Mouse (Mus musculus) forebrain, embryonic 11.5 days (tissue): ENCODE results near the gene Il34. TPM values are rescaled to one million over a fixed set of nuclear protein-coding genes. Genes with fewer than 3 reads are reported as not detected.

Experiments used
- ATAC-seq: fragments of 200-750 bp; cut with Nextera tagmentation; replicated peaks from 2 replicates; pipeline ENCODE4 v1.8.0; 2017; ENCODE audit warnings: moderate TSS enrichment; ENCODE audit not compliant: low FRiP score
- DNase-seq: peaks from one replicate; pipeline ENCODE4 v3.0.0-alpha.2; 2017; ENCODE audit warnings: low spot score
- H3K27ac ChIP-seq: fragments of 300-500 bp; sonication (generic); 2 replicates; pipeline ENCODE4 v1.5.1; 2014; ENCODE audit warnings: low read depth, low read length
- H3K27me3 ChIP-seq: fragments of 300-500 bp; sonication (generic); 2 replicates; pipeline ENCODE4 v1.6.1; 2014; ENCODE audit warnings: mild to moderate bottlenecking, low read length, mixed read lengths; ENCODE audit not compliant: control insufficient read depth, insufficient read depth
- H3K36me3 ChIP-seq: fragments of 300-500 bp; sonication (generic); 2 replicates; pipeline ENCODE4 v1.6.1; 2014; ENCODE audit warnings: mild to moderate bottlenecking, low read length, moderate library complexity, mixed read lengths; ENCODE audit not compliant: control insufficient read depth, insufficient read depth
- H3K4me1 ChIP-seq: fragments of 300-500 bp; sonication (generic); replicated peaks from 2 replicates; pipeline ENCODE4 v1.6.1; 2014; ENCODE audit warnings: low read length, mixed read lengths; ENCODE audit not compliant: control insufficient read depth, insufficient read depth
- H3K4me2 ChIP-seq: fragments of 300-500 bp; sonication (generic); 2 replicates; pipeline ENCODE4 v1.6.1; 2014; ENCODE audit warnings: low read depth, mild to moderate bottlenecking, low read length, moderate library complexity, mixed read lengths; ENCODE audit not compliant: severe bottlenecking
- H3K4me3 ChIP-seq: fragments of 300-500 bp; sonication (generic); 2 replicates; pipeline ENCODE4 v1.5.1; 2014; ENCODE audit warnings: low read depth, low read length
- H3K9ac ChIP-seq: fragments of 300-500 bp; sonication (generic); 2 replicates; pipeline ENCODE4 v1.6.1; 2014; ENCODE audit warnings: low read length
- H3K9me3 ChIP-seq: fragments of 300-500 bp; sonication (generic); 2 replicates; pipeline ENCODE4 v1.6.1; 2016; ENCODE audit warnings: low read length, mixed read lengths; ENCODE audit not compliant: control insufficient read depth
- WGBS: fragments of 180-500 bp; shearing (Covaris S2); extraction: QIAGEN DNeasy Blood & Tissue Kit; methylation state at CpG from one replicate; pipeline ENCODE4 v1.1.7; 2014; 5-methylcytosine and 5-hydroxymethylcytosine counted together
- polyA plus RNA-seq: library from polyadenylated mRNA; unstranded; fragments of >200 nt; fragmentation: Nextera tagmentation; extraction: Ambion mirVana; gene quantifications from 2 replicates; pipeline ENCODE4 v1.2.1, GENCODE M21; 2014

Gene Il34
- polyA plus RNA-seq, 1 experiment from 2014 or later = 0.29 TPM

- DNase-seq = no peak
- Histone ChIP-seq H3K27ac (no peak overlapping the region), H3K27me3 (no peaks in the 10 kb centered on the region), H3K36me3 (no peaks in the 10 kb centered on the region), H3K9ac (no peak overlapping the region), H3K9me3 (no peaks in the 10 kb centered on the region), H3K4me3 (no peak overlapping the region), H3K4me1 (no peaks in the 10 kb centered on the region), H3K4me2 (no peak overlapping the region)
- 81% methylated on average over 9 of the region's 9 CpGs for WGBS
- ATAC-seq = no peak
Observed at GRCm38 (mm10) chr8:110746661-110747060, 59.1 kb downstream of the Il34 start.

- H3K4me1 ChIP-seq = no peaks in the 10 kb centered on the region
- H3K4me3 ChIP-seq = no peak overlapping the region
- WGBS = 95% methylated on average over 10 of the region's 10 CpGs
- H3K36me3 ChIP-seq = 0 out of 2 replicates have a peak, but pooled peaks cover 1% of the 10 kb centered on the region
- no peak overlapping the region for H3K4me2 ChIP-seq
- H3K27me3 ChIP-seq = no peaks in the 10 kb centered on the region
- no peak for ATAC-seq
- no peaks in the 10 kb centered on the region for H3K9me3 ChIP-seq
- H3K9ac ChIP-seq = no peak overlapping the region
- DNase-seq = no peak
- H3K27ac ChIP-seq = no peak overlapping the region
Observed at GRCm38 (mm10) chr8:110745162-110745561, 60.6 kb downstream of the Il34 start.

- H3K9me3 ChIP-seq = no peaks in the 10 kb centered on the region
- no peak overlapping the region for H3K27ac ChIP-seq
- WGBS = 88% methylated on average over 5 of the region's 5 CpGs
Observed at GRCm38 (mm10) chr8:110742452-110742818, 63.3 kb downstream of the Il34 start.

GRCm38 (mm10) chr8:110741816-110742451 lies 63.8 kb downstream of the Il34 start:
- H3K4me3 ChIP-seq = no peak overlapping the region
- H3K9ac ChIP-seq = no peak overlapping the region
- no peaks in the 10 kb centered on the region for H3K4me1 ChIP-seq
- no peak overlapping the region for H3K4me2 ChIP-seq
- no peaks in the 10 kb centered on the region for H3K9me3 ChIP-seq
- ATAC-seq = no peak
- no peaks in the 10 kb centered on the region for H3K27me3 ChIP-seq
- H3K36me3 ChIP-seq = peaks cover 14% of the 10 kb centered on the region; the same call in 1 of the 2 replicates
- WGBS = 84% methylated on average over 15 of the region's 15 CpGs
- H3K27ac ChIP-seq = no peak overlapping the region
- peak; percentile 46 for DNase-seq

More at GRCm38 (mm10) chr8:110742452-110742818, 63.3 kb downstream of the Il34 start:
- peak; percentile 50 for DNase-seq
- peaks cover 14% of the 10 kb centered on the region; the same call in 1 of the 2 replicates for H3K36me3 ChIP-seq
- no peak overlapping the region for H3K4me2 ChIP-seq
- no peak overlapping the region for H3K9ac ChIP-seq
- H3K27me3 ChIP-seq = no peaks in the 10 kb centered on the region
- no peaks in the 10 kb centered on the region for H3K4me1 ChIP-seq
- no peak for ATAC-seq
- no peak overlapping the region for H3K4me3 ChIP-seq

- ATAC-seq = no peak
- H3K4me2 ChIP-seq = no peak overlapping the region
- no peak overlapping the region for H3K9ac ChIP-seq
- H3K4me3 ChIP-seq = no peak overlapping the region
- 85% methylated on average over 5 of the region's 5 CpGs for WGBS
- no peak for DNase-seq
- no peaks in the 10 kb centered on the region for H3K27me3 ChIP-seq
- H3K9me3 ChIP-seq = no peaks in the 10 kb centered on the region
- H3K4me1 ChIP-seq = no peaks in the 10 kb centered on the region
- no peak overlapping the region for H3K27ac ChIP-seq
- H3K36me3 ChIP-seq = peaks cover 17% of the 10 kb centered on the region; the same call in 1 of the 2 replicates
Observed at GRCm38 (mm10) chr8:110740629-110741175, 65.0 kb downstream of the Il34 start.

GRCm38 (mm10) chr8:110738591-110739195 lies 67.0 kb downstream of the Il34 start:
- no peaks in the 10 kb centered on the region for H3K9me3 ChIP-seq
- H3K9ac ChIP-seq = no peak overlapping the region
- WGBS = 95% methylated on average over 35 of the region's 35 CpGs
- DNase-seq (peak; percentile 49), ATAC-seq (no peak)
- H3K36me3 ChIP-seq = peaks cover 22% of the 10 kb centered on the region; the same call in 1 of the 2 replicates
- H3K4me3 ChIP-seq = no peak overlapping the region
- H3K4me2 ChIP-seq = no peak overlapping the region
- H3K27me3 ChIP-seq = no peaks in the 10 kb centered on the region
- H3K4me1 ChIP-seq = no peaks in the 10 kb centered on the region
- no peak overlapping the region for H3K27ac ChIP-seq

- H3K36me3 ChIP-seq = peaks cover 10% of the 10 kb centered on the region; the same call in 1 of the 2 replicates
- H3K4me2 ChIP-seq = no peak overlapping the region
- 92% methylated on average over 8 of the region's 8 CpGs for WGBS
- no peaks in the 10 kb centered on the region for H3K9me3 ChIP-seq
- DNase-seq (no peak), ATAC-seq (no peak)
- no peak overlapping the region for H3K4me3 ChIP-seq
- no peak overlapping the region for H3K9ac ChIP-seq
- H3K27me3 ChIP-seq = no peaks in the 10 kb centered on the region
- no peak overlapping the region for H3K27ac ChIP-seq
- no peaks in the 10 kb centered on the region for H3K4me1 ChIP-seq
Observed at GRCm38 (mm10) chr8:110733036-110733435, 72.7 kb downstream of the Il34 start.

- ATAC-seq (no peak), DNase-seq (no peak)
- Histone ChIP-seq H3K4me2 (no peak overlapping the region), H3K9ac (no peak overlapping the region), H3K27me3 (no peaks in the 10 kb centered on the region), H3K4me1 (0 out of 2 replicates have a peak, but pooled peaks cover 3% of the 10 kb centered on the region), H3K27ac (no peak overlapping the region), H3K9me3 (no peaks in the 10 kb centered on the region), H3K36me3 (peaks cover 5% of the 10 kb centered on the region; the same call in 1 of the 2 replicates), H3K4me3 (no peak overlapping the region)
- 88% methylated on average over 8 of the region's 8 CpGs for WGBS
Observed at GRCm38 (mm10) chr8:110731346-110731859, 74.3 kb downstream of the Il34 start.
